Mouse (Mus musculus) liver, adult 2 months (tissue): ENCODE measurements around the gene Timp1.

Experiments used
- CTCF ChIP-seq: fragments of 200-500 bp; IDR thresholded peaks from 2 replicates; pipeline ENCODE4 v1.5.1; 2011; ENCODE audit warnings: low read depth, low read length, control low read depth
- POLR2A ChIP-seq: fragments of 200-500 bp; IDR thresholded peaks from 2 replicates; pipeline ENCODE4 v1.6.1; 2011; ENCODE audit warnings: low read length, control low read depth; ENCODE audit not compliant: insufficient read depth; ENCODE audit errors: extremely low read depth

- TF ChIP-seq CTCF, result no peak
- no peak for TF ChIP-seq POLR2A
Measured at GRCm38 (mm10) chrX:20910074-20910473, 40.1 kb downstream of the Timp1 start.
